Mouse (Mus musculus) cerebellum, adult 2 months (tissue): ENCODE results near the gene Arfgap2.

Experiments
- CTCF ChIP-seq: fragments of 200-500 bp; IDR thresholded peaks from 2 replicates; pipeline ENCODE4 v1.5.1; 2011; ENCODE audit warnings: low read depth, mild to moderate bottlenecking, control low read depth, low read length, moderate library complexity, borderline replicate concordance; ENCODE audit not compliant: insufficient read depth
- POLR2A ChIP-seq: fragments of 200-500 bp; IDR thresholded peaks from 2 replicates; pipeline ENCODE4 v1.6.1; 2011; ENCODE audit warnings: low read length, control low read depth, borderline replicate concordance; ENCODE audit not compliant: insufficient read depth

GRCm38 (mm10) chr2:91324761-91325421 is 60.1 kb downstream of the Arfgap2 start:
- TF ChIP-seq CTCF: no peak
- TF ChIP-seq POLR2A: no peak
